15 mouse cellular contexts compared by ENCODE assay signal in genomic region chr1:184442701-184443100, GRCm38 (mm10).
"Had no signal": no experiment of that assay in that cellular context is flagged by ENCODE, and none has a peak within 500 bp of the region (broad histone marks: within the 10 kb centered on the region; RNA-seq: fewer than 3 reads in every experiment).

No protein-coding gene starts in this region.

- H3K9ac ChIP-seq: limb, embryonic 15.5 days; liver, embryonic 13.5 days; liver, postnatal 0 days; neural tube, embryonic 12.5 days; stomach, embryonic 15.5 days had no signal

- H3K36me3 ChIP-seq: limb, embryonic 15.5 days; liver, embryonic 13.5 days; midbrain, embryonic 10.5 days; neural tube, embryonic 12.5 days; stomach, embryonic 15.5 days had no signal

- DNase-seq: kidney, adult 11 months; kidney, adult 9 months; liver, embryonic 13.5 days; liver, postnatal 0 days; midbrain, embryonic 14.5 days; right cerebral cortex, postnatal 14 days; thymus, adult 2 months; thymus, postnatal 25 days had no signal

- H3K27ac ChIP-seq: kidney, postnatal 0 days; left cerebral cortex, adult 2 months; limb, embryonic 15.5 days; liver, embryonic 13.5 days; midbrain, embryonic 10.5 days; neural tube, embryonic 12.5 days; stomach, embryonic 15.5 days had no signal

- H3K4me1 ChIP-seq: liver, embryonic 13.5 days; neural tube, embryonic 12.5 days; stomach, embryonic 15.5 days had no signal

- H3K4me2 ChIP-seq: limb, embryonic 15.5 days; liver, embryonic 13.5 days; neural tube, embryonic 12.5 days; stomach, embryonic 15.5 days had no signal

- H3K9me3 ChIP-seq: limb, embryonic 15.5 days; liver, embryonic 13.5 days; midbrain, embryonic 10.5 days; neural tube, embryonic 12.5 days; stomach, embryonic 15.5 days had no signal

- H3K27me3 ChIP-seq: liver, embryonic 13.5 days; neural tube, embryonic 12.5 days; stomach, embryonic 15.5 days had no signal

- ATAC-seq: liver, postnatal 0 days had no signal

- H3K4me3 ChIP-seq: left cerebral cortex, adult 2 months; limb, embryonic 15.5 days; liver, embryonic 13.5 days; midbrain, embryonic 10.5 days; myocyte; neural tube, embryonic 12.5 days; stomach, embryonic 15.5 days had no signal
